Mouse (Mus musculus): ENCODE results near the gene Eif2s3x. TPM values are rescaled to one million over a fixed set of nuclear protein-coding genes. Genes with fewer than 3 reads are reported as not detected.
"Not testable (repeated sequence)": the region's sequence is repeated elsewhere in the genome, so short reads cannot be mapped to it uniquely, and the experiment has no call there.

The Eif2s3x gene
- polyA plus RNA-seq (2012; rRNA removed), result 88.2 and 92.5 TPM in 2 replicates

GRCm38 (mm10) chrX:94212597-94213321 is at the start of gene Eif2s3x:
Gene Eif2s3x (minus strand): TSS chrX:94212862.
- no peaks in the 10 kb centered on the region for H3K4me1 ChIP-seq (ENCODE audit: control insufficient read depth, insufficient read depth, low read length)
- H3K27ac ChIP-seq (ENCODE audit: insufficient read depth, low read length), result peak within 1 kb of the TSS; percentile 91
- peak within 1 kb of the TSS; percentile 81 for H3K4me3 ChIP-seq (ENCODE audit: insufficient read depth, low read length)
- TF ChIP-seq CTCF (IDR thresholded peaks at IDR 0.05; ENCODE audit: extremely low read depth, insufficient read depth, low read length) (peak; percentile 53), POLR2A (IDR thresholded peaks at IDR 0.05; ENCODE audit: extremely low read depth, insufficient read depth, low read length) (peak; percentile 60; the same call in 1 of the 2 replicates)

GRCm38 (mm10) chrX:94235601-94236000 is 22.9 kb upstream of the Eif2s3x start:
- TF ChIP-seq CTCF (IDR thresholded peaks at IDR 0.05; ENCODE audit: extremely low read depth, insufficient read depth, low read length), result no peak
- no peak for TF ChIP-seq POLR2A (IDR thresholded peaks at IDR 0.05; ENCODE audit: extremely low read depth, insufficient read depth, low read length)
- Histone ChIP-seq H3K4me3 (ENCODE audit: insufficient read depth, low read length) (peak overlapping the region; percentile 93), H3K4me1 (ENCODE audit: control insufficient read depth, insufficient read depth, low read length) (no peaks in the 10 kb centered on the region; the same call in 1 of the 2 replicates), H3K27ac (ENCODE audit: insufficient read depth, low read length) (peak overlapping the region; percentile 63; the same call in 1 of the 2 replicates)

- TF ChIP-seq POLR2A (IDR thresholded peaks at IDR 0.05; ENCODE audit: extremely low read depth, insufficient read depth, low read length), result no peak
- Histone ChIP-seq H3K27ac (ENCODE audit: insufficient read depth, low read length) (peak overlapping the region; percentile 63), H3K4me3 (ENCODE audit: insufficient read depth, low read length) (peak overlapping the region; percentile 93), H3K4me1 (ENCODE audit: control insufficient read depth, insufficient read depth, low read length) (no peaks in the 10 kb centered on the region; the same call in 1 of the 2 replicates)
These were observed 22.5 kb upstream of the Eif2s3x start for GRCm38 (mm10) chrX:94235190-94235555.

- TF ChIP-seq POLR2A (IDR thresholded peaks at IDR 0.05; ENCODE audit: extremely low read depth, insufficient read depth, low read length), result peak; percentile 57; the same call in 1 of the 2 replicates
- TF ChIP-seq CTCF (IDR thresholded peaks at IDR 0.05; ENCODE audit: extremely low read depth, insufficient read depth, low read length), result no peak
- Histone ChIP-seq H3K27ac (ENCODE audit: insufficient read depth, low read length) (peak within 1 kb of the TSS; percentile 78), H3K4me1 (ENCODE audit: control insufficient read depth, insufficient read depth, low read length) (no peaks in the 10 kb centered on the region; the same call in 1 of the 2 replicates), H3K4me3 (ENCODE audit: insufficient read depth, low read length) (peak within 1 kb of the TSS; percentile 93)
These were observed 22.0 kb upstream of the Eif2s3x start, which contains the start of gene Klhl15 for GRCm38 (mm10) chrX:94234532-94235189. Gene Klhl15 (plus strand): TSS chrX:94234599.

- TF ChIP-seq POLR2A (IDR thresholded peaks at IDR 0.05; ENCODE audit: extremely low read depth, insufficient read depth, low read length), result no peak
- TF ChIP-seq CTCF (IDR thresholded peaks at IDR 0.05; ENCODE audit: extremely low read depth, insufficient read depth, low read length), result no peak
These were observed 21.4 kb upstream of the Eif2s3x start for GRCm38 (mm10) chrX:94233936-94234531.

GRCm38 (mm10) chrX:94233432-94233831 is 20.8 kb upstream of the Eif2s3x start:
- TF ChIP-seq POLR2A (IDR thresholded peaks at IDR 0.05; ENCODE audit: extremely low read depth, insufficient read depth, low read length) (no peak), CTCF (IDR thresholded peaks at IDR 0.05; ENCODE audit: extremely low read depth, insufficient read depth, low read length) (no peak)
- H3K27ac ChIP-seq (ENCODE audit: insufficient read depth, low read length), result no peak overlapping the region
- no peak overlapping the region; the same call in 1 of the 2 replicates for H3K4me3 ChIP-seq (ENCODE audit: insufficient read depth, low read length)
- no peaks in the 10 kb centered on the region for H3K4me1 ChIP-seq (ENCODE audit: control insufficient read depth, insufficient read depth, low read length)

More at GRCm38 (mm10) chrX:94233936-94234531, 21.4 kb upstream of the Eif2s3x start:
- H3K4me3 ChIP-seq (ENCODE audit: insufficient read depth, low read length), result peak overlapping the region; percentile 93
- no peaks in the 10 kb centered on the region; the same call in 1 of the 2 replicates for H3K4me1 ChIP-seq (ENCODE audit: control insufficient read depth, insufficient read depth, low read length)
- H3K27ac ChIP-seq (ENCODE audit: insufficient read depth, low read length), result no peak overlapping the region; the same call in 1 of the 2 replicates

- no peak for TF ChIP-seq CTCF (IDR thresholded peaks at IDR 0.05; ENCODE audit: extremely low read depth, insufficient read depth, low read length)
- H3K4me3 ChIP-seq (ENCODE audit: insufficient read depth, low read length), result peak overlapping the region; percentile 81; the same call in 1 of the 2 replicates
- no peak overlapping the region for H3K27ac ChIP-seq (ENCODE audit: insufficient read depth, low read length)
- H3K4me1 ChIP-seq (ENCODE audit: control insufficient read depth, insufficient read depth, low read length), result no peaks in the 10 kb centered on the region
These were observed 722 bp upstream of the Eif2s3x start for GRCm38 (mm10) chrX:94213384-94213783.

GRCm38 (mm10) chrX:94212264-94212596 is 432 bp downstream of the Eif2s3x start:
- H3K4me3 ChIP-seq (ENCODE audit: insufficient read depth, low read length), result peak overlapping the region; percentile 81
- H3K4me1 ChIP-seq (ENCODE audit: control insufficient read depth, insufficient read depth, low read length), result no peaks in the 10 kb centered on the region
- TF ChIP-seq POLR2A (IDR thresholded peaks at IDR 0.05; ENCODE audit: extremely low read depth, insufficient read depth, low read length) (no peak), CTCF (IDR thresholded peaks at IDR 0.05; ENCODE audit: extremely low read depth, insufficient read depth, low read length) (no peak)
- H3K27ac ChIP-seq (ENCODE audit: insufficient read depth, low read length), result peak overlapping the region; percentile 91; the same call in 1 of the 2 replicates

- TF ChIP-seq CTCF (IDR thresholded peaks at IDR 0.05; ENCODE audit: extremely low read depth, insufficient read depth, low read length) (no peak), POLR2A (IDR thresholded peaks at IDR 0.05; ENCODE audit: extremely low read depth, insufficient read depth, low read length) (no peak)
- no peak overlapping the region for H3K4me3 ChIP-seq (ENCODE audit: insufficient read depth, low read length)
- no peak overlapping the region for H3K27ac ChIP-seq (ENCODE audit: insufficient read depth, low read length)
- H3K4me1 ChIP-seq (ENCODE audit: control insufficient read depth, insufficient read depth, low read length), result no peaks in the 10 kb centered on the region
These were observed 14.9 kb downstream of the Eif2s3x start for GRCm38 (mm10) chrX:94197789-94198188.

GRCm38 (mm10) chrX:94193901-94194300 is 18.8 kb downstream of the Eif2s3x start:
- not testable (repeated sequence) for H3K27ac ChIP-seq (ENCODE audit: insufficient read depth, low read length); H3K4me1 ChIP-seq (ENCODE audit: control insufficient read depth, insufficient read depth, low read length); H3K4me3 ChIP-seq (ENCODE audit: insufficient read depth, low read length)
